Mouse (Mus musculus) thymus, adult 2 months (tissue): Measurements from ENCODE around the gene Hrh1.

Experiments
- CTCF ChIP-seq: fragments of 200-500 bp; IDR thresholded peaks from 2 replicates; pipeline ENCODE4 v1.5.1; 2012; ENCODE audit warnings: mild to moderate bottlenecking, control low read depth, low read length, moderate library complexity, borderline replicate concordance; ENCODE audit not compliant: control insufficient read depth, poor library complexity, insufficient read depth; ENCODE audit errors: extremely low read depth
- POLR2A ChIP-seq: fragments of 200-500 bp; IDR thresholded peaks from 2 replicates; pipeline ENCODE4 v1.6.1; 2012; ENCODE audit warnings: mild to moderate bottlenecking, low read length, control low read depth, moderate library complexity; ENCODE audit not compliant: control insufficient read depth, poor library complexity, insufficient read depth; ENCODE audit errors: extremely low read depth

DNA sequence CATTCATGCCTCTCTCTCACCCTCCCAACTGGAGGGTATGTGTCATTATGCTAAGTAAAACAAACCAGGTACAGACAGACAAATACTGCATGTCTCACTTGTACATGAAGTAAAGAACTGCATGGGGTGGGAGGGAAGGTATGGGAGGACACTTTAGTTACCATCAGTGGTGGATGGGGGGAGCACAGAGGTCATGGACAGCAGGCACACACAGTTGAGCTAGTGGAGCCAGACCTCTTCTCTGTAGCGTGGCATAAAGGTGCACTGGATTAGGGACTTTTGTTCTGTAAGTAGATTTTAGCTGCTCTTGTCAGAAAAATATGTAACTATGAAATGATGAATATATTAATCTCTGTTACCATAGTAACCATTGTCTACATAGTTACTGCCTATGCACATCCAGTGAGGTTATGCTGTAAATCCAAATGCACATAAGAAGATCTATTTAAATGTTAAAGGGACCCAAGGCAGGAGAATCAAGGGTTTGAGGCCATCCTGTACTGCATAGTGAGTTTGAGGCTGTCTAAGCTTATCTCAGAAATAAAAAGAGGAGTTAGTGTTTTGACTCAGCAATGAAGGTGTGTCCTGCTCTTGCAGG, 46.6 kb downstream of the Hrh1 start:
- TF ChIP-seq POLR2A (no peak), CTCF (no peak)
